Mouse (Mus musculus): Measurements from ENCODE around the gene Fam133b.
"Not testable (repeated sequence)": the region's sequence is repeated elsewhere in the genome, so short reads cannot be mapped to it uniquely, and the experiment has no call there.

The Fam133b gene

DNA sequence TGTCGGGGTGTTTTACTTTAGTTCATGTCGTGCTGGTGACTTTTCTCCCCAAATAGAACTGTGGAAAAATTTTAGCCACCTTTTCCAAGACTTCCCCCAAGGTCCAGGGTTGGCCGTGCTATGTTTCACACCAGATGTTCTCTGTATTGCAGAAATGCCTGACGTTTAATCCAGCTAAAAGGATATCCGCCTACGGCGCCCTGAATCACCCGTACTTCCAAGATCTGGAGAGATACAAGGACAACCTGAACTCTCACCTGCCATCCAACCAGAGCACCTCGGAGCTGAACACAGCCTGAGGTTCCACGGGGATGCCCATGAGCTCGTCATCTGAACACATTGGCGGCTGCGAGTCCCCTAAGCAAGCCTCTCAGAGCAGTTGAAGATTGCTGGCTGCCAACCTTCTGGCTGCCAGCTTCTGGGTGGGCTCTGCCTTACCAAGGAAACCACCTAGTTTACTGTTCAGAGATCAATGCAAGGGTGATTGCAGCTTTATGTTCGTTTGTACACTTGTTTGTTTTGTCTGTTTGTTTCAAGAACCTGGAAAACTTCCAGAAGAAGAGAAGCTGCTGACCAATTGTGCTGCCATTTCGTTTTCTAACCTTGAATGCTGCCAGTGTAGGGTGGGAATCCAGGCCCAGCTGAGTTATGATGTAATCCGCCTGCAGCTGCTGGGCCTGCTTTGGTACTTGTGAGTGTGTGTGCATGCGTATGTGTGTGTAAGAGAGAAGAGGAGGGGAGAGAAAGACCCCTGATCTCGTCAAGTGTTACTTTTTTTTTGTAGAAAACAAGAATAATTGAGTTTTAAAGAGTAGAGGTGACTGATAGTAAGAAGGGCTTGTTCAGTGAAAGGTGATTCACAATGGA lies 22.9 kb upstream of the Fam133b start:
- DNase-seq (ENCODE audit: low spot score in 2 of 2) = no peak

DNA sequence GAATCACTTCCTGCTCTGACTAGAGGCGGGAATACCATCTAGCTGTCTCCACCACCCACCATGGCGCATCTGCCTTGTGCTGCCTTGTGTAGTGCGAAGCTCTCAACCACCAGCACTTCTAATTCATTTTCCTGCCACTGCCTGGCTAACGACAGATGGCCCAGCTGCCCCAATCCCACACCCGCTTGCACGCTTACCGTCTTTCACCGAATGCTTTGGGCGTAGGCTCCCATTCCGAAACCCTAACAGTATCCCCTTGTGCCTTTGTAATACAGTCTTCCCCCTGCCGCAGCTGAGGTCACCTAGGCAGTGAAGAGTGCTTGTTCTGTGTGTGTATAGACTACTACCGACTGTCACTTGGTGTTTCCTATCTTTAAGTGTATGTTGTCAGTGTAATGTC lies 21.9 kb upstream of the Fam133b start:
- no peak for DNase-seq (ENCODE audit: low spot score in 2 of 2)

DNA sequence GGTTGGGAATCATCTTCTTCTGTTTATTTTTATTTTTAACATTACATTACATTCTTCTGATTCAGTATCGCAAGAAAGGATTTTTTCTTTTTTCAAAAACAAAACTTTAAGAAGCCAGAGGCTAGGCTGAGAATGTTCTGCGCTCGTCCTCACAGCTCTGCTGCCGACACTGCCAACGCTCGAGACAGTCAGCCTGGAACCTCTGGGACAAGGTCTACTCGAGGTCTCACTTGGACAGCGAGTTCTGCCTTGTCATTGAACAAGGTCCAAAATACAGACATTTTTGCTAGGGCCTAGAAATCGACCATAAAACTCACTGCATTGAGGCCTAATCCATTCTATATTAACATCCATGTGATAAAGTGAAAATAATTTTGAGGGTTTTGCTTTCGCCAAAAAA lies 20.8 kb upstream of the Fam133b start:
- DNase-seq (ENCODE audit: low spot score in 2 of 2) = no peak

- DNase-seq (ENCODE audit: low spot score in 2 of 2) = no peak
Observed at GRCm38 (mm10) chr5:3527041-3527691, 16.5 kb upstream of the Fam133b start.

- DNase-seq (ENCODE audit: low spot score in 2 of 2) = no peak
Observed at GRCm38 (mm10) chr5:3529585-3530189, 13.9 kb upstream of the Fam133b start.

DNA sequence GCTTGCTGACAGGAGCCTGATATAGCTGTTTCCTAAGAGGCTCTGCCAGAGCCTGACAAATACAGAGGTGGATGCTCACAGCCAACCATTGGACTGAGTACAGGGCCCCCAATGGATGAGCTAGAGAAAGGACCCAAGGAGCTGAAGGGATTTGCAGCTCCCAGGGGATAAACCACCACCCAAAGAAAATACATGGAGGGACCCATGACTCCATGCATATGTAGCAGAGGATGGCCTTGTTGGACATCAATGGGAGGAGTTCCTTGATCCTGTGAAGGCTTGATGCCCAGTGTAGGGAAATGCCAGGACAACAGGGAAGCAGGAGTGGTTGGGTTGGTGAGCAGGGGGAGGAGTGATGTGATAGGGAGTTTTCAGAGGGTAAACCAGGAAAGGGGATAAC lies 11.6 kb upstream of the Fam133b start:
- DNase-seq (ENCODE audit: low spot score in 2 of 2) = not testable (repeated sequence)

- no peak for DNase-seq (ENCODE audit: low spot score in 2 of 2)
Observed at GRCm38 (mm10) chr5:3536592-3537212, 6.9 kb upstream of the Fam133b start.

- no peak for DNase-seq (ENCODE audit: low spot score in 2 of 2)
Observed at GRCm38 (mm10) chr5:3538505-3539472, 4.8 kb upstream of the Fam133b start.

- DNase-seq (ENCODE audit: low spot score in 2 of 2) = peak in 1 of 2 experiments; percentile 21
Observed at GRCm38 (mm10) chr5:3541871-3542270, 1.8 kb upstream of the Fam133b start.

GRCm38 (mm10) chr5:3544480-3544769 lies 792 bp downstream of the Fam133b start:
- no peak for DNase-seq (ENCODE audit: low spot score in 2 of 2)

GRCm38 (mm10) chr5:3546226-3546625 lies 2.6 kb downstream of the Fam133b start:
- peak in 1 of 2 experiments; percentile 19 for DNase-seq (ENCODE audit: low spot score in 2 of 2)

GRCm38 (mm10) chr5:3551481-3551880 lies 7.8 kb downstream of the Fam133b start:
- no peak for DNase-seq (ENCODE audit: low spot score in 2 of 2)

DNA sequence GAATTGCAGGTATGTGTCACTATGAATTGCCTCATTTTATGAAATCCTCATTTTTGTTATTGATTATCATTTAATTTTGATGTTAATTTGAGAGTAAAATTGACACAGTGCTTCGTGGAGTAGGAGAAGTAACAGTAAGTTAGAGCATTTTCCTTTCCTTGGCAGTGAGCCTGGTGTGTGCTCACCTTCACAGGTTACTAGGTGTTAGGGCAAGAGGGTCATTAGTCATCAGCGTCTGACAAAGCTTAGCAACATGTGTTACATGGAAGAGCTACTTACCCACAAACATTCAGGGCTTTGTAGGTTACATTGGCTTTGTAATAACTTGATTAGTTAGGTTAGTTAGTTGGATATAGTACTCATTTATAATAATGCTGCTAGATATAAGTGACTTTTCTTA lies 10.6 kb downstream of the Fam133b start:
- no peak for DNase-seq (ENCODE audit: low spot score in 2 of 2)

- DNase-seq (ENCODE audit: low spot score in 2 of 2) = no peak
Observed at GRCm38 (mm10) chr5:3571266-3571665, 27.6 kb downstream of the Fam133b start, which contains the start of gene 1700109H08Rik. Gene 1700109H08Rik, plus strand, starts transcription at chr5:3571566.

GRCm38 (mm10) chr5:3574825-3575224 lies 31.2 kb downstream of the Fam133b start:
- no peak for DNase-seq (ENCODE audit: low spot score in 2 of 2)

DNA sequence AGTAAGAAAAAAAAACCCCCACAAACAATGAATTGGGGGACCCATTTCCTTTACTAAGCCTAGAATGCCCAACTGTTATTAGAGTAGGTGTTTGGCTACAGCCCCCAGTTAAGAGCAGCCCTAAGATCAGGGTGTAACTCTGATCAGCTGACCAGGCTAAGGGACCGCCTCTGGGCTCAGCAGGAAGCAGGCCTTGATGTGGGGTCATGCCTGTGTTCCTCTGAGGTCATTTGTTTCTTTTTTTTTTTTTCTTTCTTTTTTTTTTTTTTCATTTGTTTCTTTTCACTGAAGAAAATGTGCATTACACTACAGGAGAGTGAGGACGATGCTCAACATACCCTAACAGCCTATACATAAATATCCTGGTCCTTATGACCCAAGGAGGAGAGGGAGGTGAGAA lies 34.3 kb downstream of the Fam133b start:
- no peak for DNase-seq (ENCODE audit: low spot score in 2 of 2)

- DNase-seq (ENCODE audit: low spot score in 2 of 2) = no peak
Observed at GRCm38 (mm10) chr5:3579066-3579465, 35.4 kb downstream of the Fam133b start.

- DNase-seq (ENCODE audit: low spot score in 2 of 2) = peak; percentile 97 to 98
Observed at GRCm38 (mm10) chr5:3595693-3596398, 52.2 kb downstream of the Fam133b start, which contains the start of gene Pex1. Gene Pex1, plus strand, starts transcription at chr5:3596066.

DNA sequence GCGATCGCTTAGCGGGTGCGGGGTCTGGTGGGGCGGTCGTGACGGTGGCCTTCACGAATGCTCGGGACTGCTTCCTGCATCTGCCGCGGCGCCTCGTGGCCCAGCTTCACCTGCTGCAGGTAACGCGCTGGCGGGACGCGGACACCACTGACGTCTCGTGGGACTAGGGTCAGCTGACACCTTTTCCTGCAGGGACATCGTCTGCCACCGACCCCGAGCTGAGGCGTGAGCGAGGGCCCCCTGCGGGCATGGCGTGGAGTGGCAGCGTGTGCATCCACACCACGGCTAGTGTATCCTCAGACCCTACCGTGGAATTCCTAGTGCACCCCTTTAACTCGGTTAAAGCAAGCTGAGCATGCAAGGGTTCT lies 52.8 kb downstream of the Fam133b start, which contains the start of gene Rbm48:
Gene Rbm48 (minus strand): TSS at position 187 of the 368 bp plus-strand sequence.
- peak; percentile 92 to 93 for DNase-seq (ENCODE audit: low spot score in 2 of 2)

DNA sequence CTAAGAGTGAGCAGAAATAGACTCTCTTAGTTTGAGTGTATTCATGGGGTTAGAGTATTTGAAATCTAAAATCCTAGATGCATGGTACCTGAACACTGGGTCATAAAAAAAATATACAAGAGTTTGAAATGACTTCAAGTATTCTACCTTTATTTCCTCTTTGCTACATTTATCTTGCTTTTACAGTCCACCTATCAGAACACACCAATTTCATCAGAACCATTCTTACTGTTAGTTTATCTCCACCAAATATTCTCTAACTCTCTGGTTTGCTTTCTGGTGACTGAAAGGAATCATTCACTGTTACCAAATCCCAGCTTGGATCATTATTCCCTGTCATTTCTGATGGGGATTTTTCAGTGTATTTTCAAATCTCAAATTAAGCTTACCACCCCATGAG lies 53.5 kb downstream of the Fam133b start:
- no peak for DNase-seq (ENCODE audit: low spot score in 2 of 2)
